Mouse (Mus musculus) forebrain, embryonic 12.5 days (tissue): Measurements from ENCODE around the gene Med29. TPM values are rescaled to one million over a fixed set of nuclear protein-coding genes. Genes with fewer than 3 reads are reported as not detected.
A peak's percentile ranks its signal among the peaks of the same experiment; 100 is the strongest.
"Not testable (repeated sequence)": the region's sequence is repeated elsewhere in the genome, so short reads cannot be mapped to it uniquely, and the experiment has no call there.

Experiments
- ATAC-seq: fragments of 200-750 bp; cut with Nextera tagmentation; 2 replicates; pipeline ENCODE4 v1.8.0; 2017; ENCODE audit warnings: moderate TSS enrichment; ENCODE audit not compliant: low FRiP score
- H3K27ac ChIP-seq: fragments of 300-500 bp; sonication (generic); 2 replicates; pipeline ENCODE4 v1.5.1; 2016; ENCODE audit warnings: mild to moderate bottlenecking
- H3K27me3 ChIP-seq: fragments of 300-500 bp; sonication (generic); 2 replicates; pipeline ENCODE4 v1.6.1; 2016; ENCODE audit warnings: mild to moderate bottlenecking
- H3K36me3 ChIP-seq: fragments of 300-500 bp; sonication (generic); replicated peaks from 2 replicates; pipeline ENCODE4 v1.6.1; 2016; ENCODE audit warnings: mild to moderate bottlenecking
- H3K4me1 ChIP-seq: fragments of 300-500 bp; sonication (generic); 2 replicates; pipeline ENCODE4 v1.6.1; 2016
- H3K4me2 ChIP-seq: fragments of 300-500 bp; sonication (generic); 2 replicates; pipeline ENCODE4 v1.6.1; 2016; ENCODE audit warnings: mild to moderate bottlenecking, moderate library complexity
- H3K4me3 ChIP-seq: fragments of 300-500 bp; sonication (generic); replicated peaks from 2 replicates; pipeline ENCODE4 v1.5.1; 2016; ENCODE audit warnings: mild to moderate bottlenecking
- H3K9ac ChIP-seq: fragments of 300-500 bp; sonication (generic); 2 replicates; pipeline ENCODE4 v1.6.1; 2016; ENCODE audit warnings: mild to moderate bottlenecking
- H3K9me3 ChIP-seq: fragments of 300-500 bp; sonication (generic); 2 replicates; pipeline ENCODE4 v1.6.1; 2016
- WGBS: fragments of 180-500 bp; shearing (Covaris S2); methylation state at CpG from one replicate; pipeline ENCODE4 v1.1.7; 2016; 5-methylcytosine and 5-hydroxymethylcytosine counted together
- polyA plus RNA-seq: library from polyadenylated mRNA; unstranded; fragments of >200 nt; fragmentation: Nextera tagmentation; extraction: Ambion mirVana; gene quantifications from 2 replicates; pipeline ENCODE4 v1.2.1, GENCODE M21; 2016

Gene Med29
- polyA plus RNA-seq, 1 experiment from 2014 or later, result 43.1 TPM

DNA sequence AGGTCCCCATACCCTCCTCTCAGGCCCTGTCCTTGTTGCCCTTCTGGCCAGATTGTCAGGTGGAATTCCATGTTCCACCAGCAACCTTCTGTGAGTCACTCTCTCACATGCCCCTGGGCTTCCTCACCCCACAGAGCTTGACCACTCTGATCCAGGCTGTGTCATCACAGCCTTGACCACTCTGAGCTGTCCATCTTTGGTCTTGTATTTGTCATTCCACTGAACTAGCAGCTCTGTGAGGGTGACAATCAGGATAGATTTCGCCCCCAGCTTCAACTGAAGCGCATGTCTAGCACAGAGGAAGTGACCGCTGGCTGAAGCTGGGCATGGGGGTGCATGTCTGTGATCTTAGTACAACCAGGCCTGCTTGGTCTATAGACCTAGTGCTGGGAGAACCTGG is 2.2 kb downstream of the Med29 start:
- H3K36me3 ChIP-seq, result peaks cover 56% of the 10 kb centered on the region
- no peak overlapping the region for H3K4me2 ChIP-seq
- WGBS, result 94% methylated on average over 3 of the region's 3 CpGs
- no peak overlapping the region for H3K4me3 ChIP-seq
- H3K9ac ChIP-seq, result no peak overlapping the region
- ATAC-seq, result no peak
- H3K9me3 ChIP-seq, result no peaks in the 10 kb centered on the region
- no peak overlapping the region for H3K27ac ChIP-seq
- no peaks in the 10 kb centered on the region for H3K27me3 ChIP-seq
- H3K4me1 ChIP-seq, result peaks cover 22% of the 10 kb centered on the region

DNA sequence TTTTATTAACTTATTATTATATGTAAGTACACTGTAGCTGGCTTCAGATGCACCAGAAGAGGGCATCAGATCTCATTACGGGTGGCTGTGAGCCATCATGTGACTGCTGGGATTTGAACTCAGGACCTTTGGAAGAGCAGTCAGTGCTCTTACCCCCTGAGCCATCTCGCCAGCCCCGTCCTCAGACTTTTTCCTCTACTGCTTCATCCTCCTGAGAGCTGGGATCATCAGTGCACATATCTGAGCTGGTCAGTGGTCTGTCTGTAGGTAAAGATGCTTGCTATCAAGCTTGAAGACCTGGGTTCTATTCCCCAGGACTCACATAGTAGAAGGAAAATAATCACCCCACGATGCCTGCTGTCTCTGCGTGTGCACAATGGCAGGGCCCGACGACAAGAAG is 5.1 kb downstream of the Med29 start:
- not testable (repeated sequence) for H3K9me3 ChIP-seq, H3K4me3 ChIP-seq, H3K27ac ChIP-seq, H3K4me2 ChIP-seq, ATAC-seq, H3K27me3 ChIP-seq, H3K9ac ChIP-seq
- 87% methylated on average over 7 of the region's 7 CpGs for WGBS
- Histone ChIP-seq H3K36me3 (peaks cover 50% of the 10 kb centered on the region), H3K4me1 (peaks cover 17% of the 10 kb centered on the region)

GRCm38 (mm10) chr7:28386877-28387276 is 5.6 kb downstream of the Med29 start:
- ATAC-seq, H3K27me3 ChIP-seq, H3K9ac ChIP-seq, H3K4me3 ChIP-seq, H3K27ac ChIP-seq, H3K9me3 ChIP-seq, H3K4me2 ChIP-seq: not testable (repeated sequence)
- Histone ChIP-seq H3K36me3 (peaks cover 50% of the 10 kb centered on the region), H3K4me1 (peaks cover 21% of the 10 kb centered on the region)
- WGBS, result 76% methylated on average over 6 of the region's 6 CpGs

DNA sequence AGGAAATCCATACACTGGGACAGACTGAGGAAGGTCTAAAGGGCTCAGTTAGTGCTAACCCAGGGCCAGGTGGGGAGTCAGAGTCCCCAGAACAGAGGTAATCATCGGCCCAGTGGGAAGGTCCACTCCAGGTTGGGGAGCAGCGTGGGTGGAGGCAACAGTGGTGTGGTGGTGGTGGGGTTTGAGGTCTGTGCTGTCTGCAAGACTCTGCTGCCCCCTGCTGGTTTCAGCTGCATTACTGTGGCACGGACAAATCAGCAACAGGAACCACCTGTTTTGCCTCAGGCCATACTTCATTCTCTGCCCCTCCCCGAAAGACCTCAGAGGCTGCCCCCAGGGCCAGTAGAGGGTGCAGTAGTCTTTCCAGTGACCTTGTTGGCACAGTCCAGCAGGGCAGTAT is 6.0 kb downstream of the Med29 start:
- peak; percentile 71 for ATAC-seq
- Histone ChIP-seq H3K4me3 (no peak overlapping the region; the same call in 1 of the 2 replicates), H3K27me3 (no peaks in the 10 kb centered on the region; the same call in 1 of the 2 replicates), H3K9me3 (no peaks in the 10 kb centered on the region), H3K4me2 (no peak overlapping the region), H3K9ac (no peak overlapping the region), H3K36me3 (peaks cover 50% of the 10 kb centered on the region), H3K27ac (no peak overlapping the region), H3K4me1 (peaks cover 21% of the 10 kb centered on the region)
- WGBS, result 29% methylated on average over 4 of the region's 4 CpGs

GRCm38 (mm10) chr7:28386007-28386406 is 6.5 kb downstream of the Med29 start:
- Histone ChIP-seq H3K27ac (no peak overlapping the region), H3K4me1 (peaks cover 21% of the 10 kb centered on the region), H3K36me3 (peaks cover 50% of the 10 kb centered on the region), H3K4me3 (no peak overlapping the region), H3K4me2 (no peak overlapping the region), H3K9me3 (no peaks in the 10 kb centered on the region), H3K27me3 (no peaks in the 10 kb centered on the region; the same call in 1 of the 2 replicates), H3K9ac (no peak overlapping the region)
- 87% methylated on average over 7 of the region's 7 CpGs for WGBS
- ATAC-seq, result no peak

- H3K27me3 ChIP-seq, result no peaks in the 10 kb centered on the region; the same call in 1 of the 2 replicates
- no peak overlapping the region for H3K9ac ChIP-seq
- H3K27ac ChIP-seq, result no peak overlapping the region
- H3K4me2 ChIP-seq, result no peak overlapping the region
- H3K4me1 ChIP-seq, result peaks cover 23% of the 10 kb centered on the region
- no peak for ATAC-seq
- H3K36me3 ChIP-seq, result peaks cover 44% of the 10 kb centered on the region
- no peaks in the 10 kb centered on the region for H3K9me3 ChIP-seq
- WGBS, result 89% methylated on average over 9 of the region's 9 CpGs
- H3K4me3 ChIP-seq, result no peak overlapping the region
Observed at GRCm38 (mm10) chr7:28385196-28385595, 7.3 kb downstream of the Med29 start.

DNA sequence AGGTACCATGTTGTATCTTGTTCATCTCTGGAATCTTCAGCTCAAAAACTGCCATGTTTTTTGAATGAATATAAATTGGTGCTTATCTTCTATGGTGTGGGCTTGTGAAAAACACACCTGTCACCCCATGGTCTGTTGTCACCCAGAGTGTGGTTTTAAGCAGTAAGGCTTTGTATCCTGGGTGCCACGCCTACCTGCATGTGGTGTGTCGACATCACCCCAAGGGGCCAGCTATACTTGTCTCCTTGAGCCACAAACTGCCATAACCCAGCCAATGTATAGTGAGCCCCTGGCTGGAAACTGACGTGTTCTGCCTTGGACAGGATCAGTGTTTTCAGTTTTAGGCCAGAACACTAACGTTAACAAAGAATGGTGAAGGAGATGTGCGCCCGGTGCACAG is 8.3 kb downstream of the Med29 start:
- WGBS, result 81% methylated on average over 6 of the region's 6 CpGs
- peaks cover 34% of the 10 kb centered on the region for H3K36me3 ChIP-seq

DNA sequence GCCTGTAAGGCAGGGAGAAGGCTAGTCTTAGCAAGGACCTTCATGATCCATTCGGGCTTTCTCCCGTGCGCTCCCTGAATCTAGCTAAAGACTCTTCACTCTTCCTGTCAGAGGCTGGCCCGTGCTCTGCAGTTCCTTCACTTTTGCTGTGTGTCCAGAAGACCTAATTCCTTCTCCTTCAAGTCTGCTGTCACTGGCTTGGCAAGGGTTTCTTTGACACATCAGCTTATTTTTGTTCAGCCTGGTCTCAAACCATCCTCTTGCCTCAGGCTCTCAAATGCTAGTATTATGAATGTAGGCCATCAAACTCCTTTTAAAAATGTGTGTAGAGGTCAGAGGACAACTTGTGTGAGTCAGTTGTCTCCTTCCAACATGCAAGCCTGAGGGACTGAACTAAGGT is 8.9 kb downstream of the Med29 start:
- Histone ChIP-seq H3K27ac (no peak overlapping the region), H3K4me1 (peaks cover 33% of the 10 kb centered on the region), H3K36me3 (peaks cover 28% of the 10 kb centered on the region), H3K9me3 (no peaks in the 10 kb centered on the region), H3K4me2 (no peak overlapping the region), H3K27me3 (no peaks in the 10 kb centered on the region; the same call in 1 of the 2 replicates), H3K4me3 (no peak overlapping the region), H3K9ac (no peak overlapping the region)
- 83% methylated on average over 4 of the region's 4 CpGs for WGBS
- ATAC-seq, result no peak

More for the DNA sequence above, 8.3 kb downstream of the Med29 start:
- no peak for ATAC-seq
- H3K27me3 ChIP-seq, result no peaks in the 10 kb centered on the region; the same call in 1 of the 2 replicates
- no peak overlapping the region for H3K4me2 ChIP-seq
- H3K9ac ChIP-seq, result no peak overlapping the region
- peaks cover 28% of the 10 kb centered on the region for H3K4me1 ChIP-seq
- H3K9me3 ChIP-seq, result no peaks in the 10 kb centered on the region
- no peak overlapping the region for H3K27ac ChIP-seq
- no peak overlapping the region for H3K4me3 ChIP-seq

DNA sequence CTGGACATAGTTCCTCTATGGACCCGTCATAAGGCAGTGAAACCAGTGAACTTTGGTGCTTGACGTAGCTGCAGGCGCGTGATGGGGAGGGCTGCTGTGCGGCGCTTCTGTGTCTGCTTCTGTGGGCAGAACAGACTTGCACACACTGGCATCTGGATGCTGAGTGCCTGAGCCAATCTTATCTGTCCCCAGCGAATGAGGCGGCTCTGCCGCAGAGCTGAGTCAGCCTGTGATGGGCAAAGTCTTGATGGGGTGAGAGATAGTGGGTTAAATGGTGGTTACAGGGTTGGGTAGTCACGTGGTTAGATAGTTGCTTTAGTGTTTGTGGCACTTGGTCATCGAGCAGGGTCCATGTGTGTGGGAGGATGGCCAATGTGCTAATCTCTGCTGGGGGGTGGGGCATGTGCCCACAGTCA is 9.5 kb downstream of the Med29 start:
- peak overlapping the region; percentile 59 for H3K27ac ChIP-seq

GRCm38 (mm10) chr7:28382347-28382951 is 10.1 kb downstream of the Med29 start:
- WGBS, result 72% methylated on average over 10 of the region's 12 CpGs
- no peak for ATAC-seq
- Histone ChIP-seq H3K27me3 (peaks cover 8% of the 10 kb centered on the region), H3K4me2 (peak overlapping the region; percentile 54), H3K9ac (peak overlapping the region; percentile 59; the same call in 1 of the 2 replicates), H3K36me3 (peaks cover 18% of the 10 kb centered on the region), H3K4me3 (peak overlapping the region; percentile 27), H3K4me1 (peaks cover 44% of the 10 kb centered on the region), H3K9me3 (no peaks in the 10 kb centered on the region), H3K27ac (peak overlapping the region; percentile 83)

More for the DNA sequence above, 9.5 kb downstream of the Med29 start:
- peaks cover 3% of the 10 kb centered on the region for H3K27me3 ChIP-seq
- ATAC-seq, result no peak
- WGBS, result 81% methylated on average over 11 of the region's 11 CpGs
- H3K4me2 ChIP-seq, result no peak overlapping the region
- no peak overlapping the region for H3K9ac ChIP-seq
- H3K4me3 ChIP-seq, result no peak overlapping the region
- no peaks in the 10 kb centered on the region for H3K9me3 ChIP-seq
- H3K36me3 ChIP-seq, result peaks cover 22% of the 10 kb centered on the region
- H3K4me1 ChIP-seq, result peaks cover 40% of the 10 kb centered on the region

DNA sequence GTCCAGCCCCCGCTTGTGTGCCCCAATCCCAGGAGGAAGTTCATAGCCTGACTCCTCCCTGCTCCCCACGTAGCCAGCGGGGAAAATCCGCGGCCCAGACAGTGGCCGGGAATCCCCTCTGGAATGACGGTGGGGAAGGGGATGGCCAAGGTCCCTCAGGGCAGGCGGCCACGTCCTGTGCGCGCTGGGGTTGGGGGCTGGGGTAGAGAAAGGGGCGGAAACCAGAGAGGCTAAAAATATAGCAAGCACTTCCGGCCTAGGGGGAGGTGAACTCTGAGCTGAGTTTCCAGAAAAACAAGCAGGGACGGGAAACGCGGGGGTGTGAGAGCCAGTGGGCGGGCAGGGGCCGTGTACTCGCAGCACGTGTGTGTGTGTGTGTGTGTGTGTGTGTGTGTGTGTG is 10.6 kb downstream of the Med29 start:
- ATAC-seq, result no peak

DNA sequence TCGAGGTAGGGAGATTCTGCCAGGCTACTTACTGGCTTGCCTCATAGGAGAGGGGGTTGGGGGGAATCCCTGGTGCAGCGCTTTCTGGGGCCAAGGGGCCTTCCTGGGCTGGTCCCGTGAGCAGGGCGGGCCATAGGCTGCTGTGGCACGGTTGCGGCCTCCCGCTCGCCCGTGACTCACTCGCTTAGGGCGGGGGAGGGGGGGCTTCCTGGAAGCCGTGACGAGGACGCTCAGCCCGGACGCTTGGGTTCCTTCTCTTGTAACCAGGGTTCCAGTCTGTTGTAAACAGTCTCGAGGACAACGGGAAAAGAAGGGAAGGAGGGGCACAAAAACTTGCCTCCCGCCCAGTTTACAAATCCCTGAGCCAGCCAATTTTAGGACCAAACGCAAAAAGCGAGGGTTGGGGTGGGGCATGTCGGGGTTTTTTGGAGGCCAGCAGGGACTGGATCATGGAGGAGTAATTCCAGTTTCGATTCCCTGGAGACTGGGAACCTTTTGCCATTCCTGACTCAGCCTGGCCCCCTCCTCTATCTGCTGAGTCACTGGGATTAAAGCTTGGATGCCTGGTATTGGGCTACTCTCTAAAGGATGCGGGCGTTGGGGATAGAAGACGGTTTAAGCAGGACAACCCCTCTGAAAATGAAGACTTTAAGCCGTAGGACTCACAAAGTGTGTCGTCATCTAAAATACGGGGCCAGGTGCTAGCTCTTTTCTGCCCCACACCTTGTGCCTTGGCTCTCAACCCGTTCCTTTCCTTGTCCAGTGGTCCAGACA is 11.3 kb downstream of the Med29 start:
- Histone ChIP-seq H3K36me3 (peaks cover 14% of the 10 kb centered on the region), H3K27ac (peak overlapping the region; percentile 83), H3K9me3 (no peaks in the 10 kb centered on the region), H3K4me2 (peak overlapping the region; percentile 54), H3K4me1 (peaks cover 53% of the 10 kb centered on the region), H3K9ac (peak overlapping the region; percentile 59), H3K4me3 (peak overlapping the region; percentile 27), H3K27me3 (peaks cover 13% of the 10 kb centered on the region)
- 5% methylated on average over 30 of the region's 30 CpGs for WGBS
- ATAC-seq, result no peak

More for the DNA sequence above, 10.6 kb downstream of the Med29 start:
- Histone ChIP-seq H3K4me3 (peak overlapping the region; percentile 27), H3K27me3 (peaks cover 13% of the 10 kb centered on the region), H3K4me1 (peaks cover 49% of the 10 kb centered on the region), H3K9me3 (no peaks in the 10 kb centered on the region), H3K9ac (peak overlapping the region; percentile 59), H3K36me3 (peaks cover 17% of the 10 kb centered on the region), H3K4me2 (peak overlapping the region; percentile 54), H3K27ac (peak overlapping the region; percentile 83)
- 4% methylated on average over 18 of the region's 20 CpGs for WGBS
